Mouse (Mus musculus) Patski (cell line): ENCODE measurements around the gene Usp3. TPM values are rescaled to one million over a fixed set of nuclear protein-coding genes. Genes with fewer than 3 reads are reported as not detected.

ENCODE experiments used
- ATAC-seq: fragments of 100-300 bp; one replicate; pipeline ENCODE4 v1.8.0; 2021
- CTCF ChIA-PET: fragments of 350-600 bp; sonication (Branson Sonifier 250); formaldehyde crosslinking; loops from one replicate; lab custom pipeline; 2022; ENCODE audit warnings: inconsistent platforms; lab: Charles Lee
- POLR2A ChIA-PET: fragments of 350-600 bp; sonication (Branson Sonifier 250); formaldehyde crosslinking; loops from one replicate; lab custom pipeline; 2022; ENCODE audit warnings: antibody characterized with exemption, inconsistent platforms; lab: Charles Lee
- DNase-seq: peaks from one replicate; pipeline ENCODE4 v3.0.0-alpha.2; 2011; ENCODE audit warnings: low read depth, low spot score
- H3K27me3 ChIP-seq: fragments of 371-371 bp; one replicate; pipeline ENCODE4 v1.5.1; 2021
- CTCF ChIP-seq: fragments of 100-300 bp; IDR thresholded peaks from one replicate; pipeline ENCODE4 v1.5.1; 2021
- in situ Hi-C: fragments of 300-500 bp; cut with MboI; formaldehyde crosslinking; loops from 3 replicates; pipeline ENCODE4 v1.11.1; 2018; ENCODE audit warnings: low pct_unique_long_range_greater_than_20kb, mixed read lengths
- polyA plus RNA-seq: library from polyadenylated mRNA; unstranded; gene quantifications from one replicate; pipeline ENCODE4 v1.2.3, GENCODE M21; 2021

Usp3 gene
- polyA plus RNA-seq, 1 experiment from 2014 or later = 57.5 TPM

DNA sequence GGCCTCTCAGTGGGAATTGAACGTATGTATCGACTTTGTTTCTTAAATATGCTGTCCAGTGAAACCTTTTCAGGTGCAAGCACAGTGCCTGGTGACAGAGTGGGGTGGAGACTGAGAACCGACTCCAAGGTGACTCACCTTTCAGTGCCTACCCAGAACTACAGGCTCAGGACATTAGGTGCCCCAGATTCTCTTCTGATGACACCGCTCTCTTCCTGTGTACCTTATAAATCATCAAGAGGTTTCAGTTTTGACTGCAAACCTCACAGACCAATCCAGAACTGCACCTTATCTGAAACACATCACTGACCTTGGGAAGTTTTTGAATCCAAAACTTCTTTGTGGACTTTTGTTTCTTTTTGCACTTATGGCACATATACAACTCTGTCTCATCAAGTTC lies 72.6 kb downstream of the Usp3 start:
- ChIA-PET CTCF (no interaction called here), POLR2A (no interaction called here)
- no peaks in the 10 kb centered on the region for H3K27me3 ChIP-seq
- in situ Hi-C loops = no loop called here
- ATAC-seq (no peak), DNase-seq (no peak)
- no peak for TF ChIP-seq CTCF

DNA sequence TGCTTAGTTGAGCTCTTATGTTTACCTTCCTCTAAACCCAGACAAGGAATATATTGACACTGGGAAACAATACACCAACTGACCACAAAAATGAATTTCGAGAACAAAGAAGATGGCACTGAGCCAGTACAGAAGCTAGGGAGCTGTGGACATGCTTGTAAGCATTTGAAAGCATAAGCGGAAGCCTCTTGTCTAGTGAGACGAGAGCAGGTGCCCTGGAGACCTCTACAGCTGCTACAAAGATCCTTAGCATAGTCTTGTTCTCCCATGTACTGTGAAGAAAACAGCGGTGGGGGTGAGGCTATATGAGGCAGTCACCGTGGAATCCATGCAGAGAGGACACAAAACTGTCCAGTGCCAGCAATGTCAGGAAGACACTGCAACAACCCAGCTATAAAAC lies 74.0 kb downstream of the Usp3 start:
- no peaks in the 10 kb centered on the region for H3K27me3 ChIP-seq
- in situ Hi-C loops = loop anchor here (5.0 kb wide), 1 partner anchor 98 kb away; no protein-coding TSS in a partner anchor
- no peak for TF ChIP-seq CTCF
- ATAC-seq (no peak), DNase-seq (no peak)
- POLR2A ChIA-PET = no interaction called here
- CTCF ChIA-PET = interaction anchor here (1.5 kb wide), 1 partner anchor 103 kb away, joined by 3 read pairs; no protein-coding TSS in a partner anchor

DNA sequence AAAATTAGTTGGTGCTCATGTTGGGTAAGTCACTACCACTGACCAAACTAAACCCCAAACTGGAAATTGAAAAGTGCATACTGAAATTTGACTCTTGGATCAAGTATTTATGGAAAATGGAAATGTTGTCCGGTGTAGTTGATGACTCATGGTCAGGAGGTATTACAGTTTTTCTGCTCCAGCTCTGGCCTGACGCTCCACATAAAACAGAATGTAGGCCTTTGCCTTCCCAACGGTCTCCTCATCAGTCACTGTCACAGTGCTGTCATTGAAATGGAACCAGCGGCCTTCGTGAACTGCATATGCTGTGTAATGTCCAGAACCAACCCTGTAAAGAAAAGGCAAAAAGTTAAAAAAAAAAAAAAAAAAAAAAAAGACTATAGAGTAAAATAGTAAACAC lies 74.7 kb downstream of the Usp3 start:
- H3K27me3 ChIP-seq = no peaks in the 10 kb centered on the region
- no peak for DNase-seq
- no peak for TF ChIP-seq CTCF
- POLR2A ChIA-PET = no interaction called here
- in situ Hi-C loops = loop anchor here (5.0 kb wide), 1 partner anchor 99 kb away; no protein-coding TSS in a partner anchor
- ATAC-seq = no peak
- CTCF ChIA-PET = interaction anchor here (1.5 kb wide), 1 partner anchor 104 kb away, joined by 3 read pairs; no protein-coding TSS in a partner anchor

DNA sequence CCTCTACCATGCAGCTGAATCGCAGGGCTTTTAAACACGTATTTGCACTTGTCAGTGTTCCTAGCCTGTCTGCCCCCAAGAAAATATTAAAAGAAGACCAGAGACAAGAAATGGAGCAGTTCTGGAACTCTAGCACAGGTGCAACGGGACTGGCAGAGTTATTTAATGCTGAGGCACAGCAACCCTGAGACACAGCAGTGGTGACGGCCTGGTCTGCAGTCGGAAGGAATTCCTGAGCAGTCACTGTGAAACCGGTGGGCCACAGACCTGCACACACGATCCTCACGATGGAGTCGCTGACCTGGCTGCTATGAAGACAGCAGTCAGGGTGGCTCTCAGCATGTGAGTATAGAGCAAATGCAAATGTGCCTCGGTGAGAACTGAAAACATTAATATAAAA lies 75.2 kb downstream of the Usp3 start:
- ChIA-PET POLR2A (no interaction called here), CTCF (interaction anchor here (1.2 to 1.5 kb wide), 2 partner anchors 8 to 104 kb away, joined by 3 read pairs; no protein-coding TSS in a partner anchor)
- H3K27me3 ChIP-seq = no peaks in the 10 kb centered on the region
- in situ Hi-C loops = loop anchor here (5.0 kb wide), 1 partner anchor 100 kb away; no protein-coding TSS in a partner anchor
- DNase-seq (no peak), ATAC-seq (no peak)
- TF ChIP-seq CTCF = no peak

DNA sequence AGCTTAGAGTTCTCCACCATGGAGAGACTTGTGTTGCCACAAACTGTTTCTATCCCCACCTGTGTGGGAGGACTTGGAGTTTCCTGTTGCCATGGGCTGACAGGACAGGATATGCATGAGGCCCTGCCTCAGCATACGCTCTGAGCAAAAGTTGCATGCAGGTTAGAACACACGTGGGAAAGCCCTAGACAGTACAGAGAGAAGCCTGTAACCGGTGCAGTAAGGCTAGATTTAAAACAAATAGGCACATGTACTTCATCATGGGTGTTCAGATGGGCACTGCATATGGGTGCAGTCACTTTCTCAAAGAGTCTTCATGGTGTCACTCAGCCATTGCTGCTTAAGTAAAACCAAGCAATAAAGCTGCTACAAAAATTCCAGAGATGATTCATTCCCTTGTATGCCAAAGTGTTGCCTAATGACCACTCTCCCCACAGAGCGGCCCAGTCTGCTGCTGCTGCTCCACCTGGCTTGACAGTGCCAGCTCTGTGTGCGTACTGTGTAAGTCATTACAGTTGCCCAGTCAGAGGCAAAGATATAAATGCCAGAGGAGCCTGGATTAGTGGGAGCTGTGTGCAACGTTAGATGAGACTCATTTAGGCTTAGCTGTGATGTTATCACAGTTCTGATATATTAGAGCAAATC lies 76.5 kb downstream of the Usp3 start:
- CTCF ChIA-PET = interaction anchor here (0.8 to 1.2 kb wide), 2 partner anchors 9 to 59 kb away, joined by 3 read pairs; no protein-coding TSS in a partner anchor
- no peak for TF ChIP-seq CTCF
- DNase-seq = peak; percentile 75

DNA sequence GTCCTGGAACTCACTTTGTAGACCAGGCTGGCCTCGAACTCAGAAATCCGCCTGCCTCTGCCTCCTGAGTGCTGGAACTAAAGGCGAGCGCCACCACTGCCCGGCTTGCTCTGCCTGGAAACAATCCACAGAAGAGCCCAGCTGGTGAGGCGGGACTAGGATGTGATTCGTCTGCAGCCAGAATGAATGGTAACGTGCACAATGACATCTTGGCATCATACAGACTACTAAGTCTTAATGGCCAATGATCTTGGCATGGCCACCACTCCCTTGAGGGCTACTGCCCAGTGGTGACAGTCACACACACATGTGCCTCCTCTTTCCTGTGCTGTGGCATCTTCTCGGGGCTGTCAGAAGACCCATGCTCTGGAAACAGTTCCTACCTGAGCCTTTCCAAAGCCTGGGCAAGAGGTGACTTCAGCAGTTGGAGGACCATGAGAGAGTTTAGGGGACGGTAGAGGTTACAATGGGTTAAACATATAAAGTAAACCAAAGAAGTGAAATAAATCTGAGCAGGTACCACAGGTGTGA lies 77.2 kb downstream of the Usp3 start:
- no peak for DNase-seq
- ATAC-seq = no peak
- TF ChIP-seq CTCF = no peak
- H3K27me3 ChIP-seq = no peaks in the 10 kb centered on the region
- in situ Hi-C loops = loop anchor here (5.0 kb wide), 1 partner anchor 102 kb away; no protein-coding TSS in a partner anchor
- CTCF ChIA-PET = interaction anchor here (1.1 kb wide), 1 partner anchor 9 kb away, joined by 3 read pairs; no protein-coding TSS in a partner anchor
- POLR2A ChIA-PET = no interaction called here

More for the DNA sequence above, 76.5 kb downstream of the Usp3 start:
- no peaks in the 10 kb centered on the region for H3K27me3 ChIP-seq
- ATAC-seq = peak; percentile 64
- POLR2A ChIA-PET = no interaction called here
- in situ Hi-C loops = loop anchor here (5.0 kb wide), 1 partner anchor 101 kb away; no protein-coding TSS in a partner anchor

DNA sequence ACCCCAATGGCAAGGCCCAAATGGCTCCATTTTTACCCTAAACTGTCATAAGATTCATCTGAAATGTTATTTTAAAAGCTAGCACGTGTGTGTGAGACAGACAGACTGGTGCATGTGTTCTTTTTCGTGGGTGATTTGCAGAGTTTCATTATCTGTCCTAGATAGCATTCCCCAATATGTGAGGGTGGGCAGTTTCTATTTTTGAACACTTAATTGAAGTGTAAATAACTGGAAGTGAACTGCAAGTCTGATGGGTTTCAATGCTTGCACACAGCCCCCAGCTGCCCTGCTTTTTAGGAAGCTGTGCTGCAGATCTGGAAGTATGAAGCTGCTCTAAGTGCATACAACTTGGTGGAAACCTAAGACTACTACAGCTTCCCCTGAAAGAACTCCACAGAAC lies 77.8 kb downstream of the Usp3 start:
- TF ChIP-seq CTCF = no peak
- ATAC-seq (no peak), DNase-seq (no peak)
- in situ Hi-C loops = loop anchor here (5.0 kb wide), 1 partner anchor 102 kb away; no protein-coding TSS in a partner anchor
- ChIA-PET POLR2A (interaction anchor here (0.6 kb wide), 1 partner anchor 311 kb away, joined by 4 read pairs; no protein-coding TSS in a partner anchor), CTCF (interaction anchor here (1.1 to 1.2 kb wide), 2 partner anchors 8 to 97 kb away, joined by 3 to 4 read pairs; no protein-coding TSS in a partner anchor)
- H3K27me3 ChIP-seq = no peaks in the 10 kb centered on the region

DNA sequence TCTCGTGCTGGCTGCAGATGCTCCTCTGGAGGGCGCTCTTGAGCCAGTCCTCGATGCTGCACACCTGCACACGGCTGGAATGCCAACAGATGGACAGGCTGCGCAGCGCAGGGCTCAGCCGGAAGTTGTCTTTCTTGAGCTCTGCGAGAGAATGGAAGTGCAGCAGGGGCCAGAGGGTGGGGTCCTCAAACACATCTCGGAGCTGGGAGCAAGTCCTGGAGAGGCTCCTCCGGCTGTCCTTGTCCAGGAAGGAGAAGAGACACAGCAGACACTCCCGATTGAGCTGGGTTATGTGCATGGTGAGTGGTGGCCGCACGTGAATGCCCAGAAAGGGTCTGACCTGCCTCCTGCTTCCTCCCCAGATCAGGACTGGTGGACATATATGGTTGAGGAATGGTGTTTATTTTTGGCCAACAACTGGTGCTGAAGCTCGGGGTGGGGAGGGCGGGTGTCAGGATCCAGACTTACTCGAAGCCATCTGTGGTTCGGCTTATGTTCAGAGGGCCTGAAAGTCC lies 78.6 kb downstream of the Usp3 start, which contains the start of gene Fbxl22:
Gene Fbxl22, minus strand, starts transcription at position 338 of the 515 bp plus-strand sequence.
- POLR2A ChIA-PET = no interaction called here
- ATAC-seq (no peak), DNase-seq (no peak)
- TF ChIP-seq CTCF = no peak
- in situ Hi-C loops = no loop called here
- H3K27me3 ChIP-seq = no peaks in the 10 kb centered on the region
- CTCF ChIA-PET = interaction anchor here (0.7 to 1.2 kb wide), 3 partner anchors 7 to 97 kb away, joined by 3 to 4 read pairs (median 3); no protein-coding TSS in a partner anchor

DNA sequence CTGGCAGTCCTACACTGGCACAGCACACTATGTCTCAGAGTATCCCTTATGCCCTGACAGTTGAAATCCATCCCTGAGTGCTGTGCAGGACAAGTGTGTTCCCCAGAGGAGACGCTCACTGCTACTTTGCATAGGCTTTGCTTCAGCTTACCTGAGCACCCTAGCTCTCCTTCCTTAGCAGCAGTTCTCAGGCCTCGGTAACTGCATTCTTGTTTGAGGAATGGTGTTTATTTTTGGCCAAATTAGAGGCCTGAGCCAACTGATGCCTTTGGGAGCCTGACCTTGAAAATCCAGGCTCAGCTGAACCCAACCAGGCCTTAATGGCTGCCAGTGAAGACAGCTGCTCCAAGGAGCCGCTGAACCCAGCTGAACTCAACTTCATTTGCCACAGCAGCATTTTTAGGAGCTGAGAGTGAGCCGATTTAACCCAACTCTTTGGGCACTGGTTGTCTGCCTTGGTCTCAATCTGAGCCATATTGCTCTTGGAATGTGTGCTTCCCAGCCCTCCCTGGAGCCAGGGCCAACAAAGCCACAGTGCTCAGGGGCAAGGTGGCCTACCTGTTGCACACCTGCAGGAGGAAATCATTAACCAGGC lies 79.2 kb downstream of the Usp3 start:
- CTCF ChIA-PET = no interaction called here
- no peak for ATAC-seq
- POLR2A ChIA-PET = no interaction called here
- H3K27me3 ChIP-seq = no peaks in the 10 kb centered on the region
- in situ Hi-C loops = no loop called here
- TF ChIP-seq CTCF = no peak
- DNase-seq = no peak

DNA sequence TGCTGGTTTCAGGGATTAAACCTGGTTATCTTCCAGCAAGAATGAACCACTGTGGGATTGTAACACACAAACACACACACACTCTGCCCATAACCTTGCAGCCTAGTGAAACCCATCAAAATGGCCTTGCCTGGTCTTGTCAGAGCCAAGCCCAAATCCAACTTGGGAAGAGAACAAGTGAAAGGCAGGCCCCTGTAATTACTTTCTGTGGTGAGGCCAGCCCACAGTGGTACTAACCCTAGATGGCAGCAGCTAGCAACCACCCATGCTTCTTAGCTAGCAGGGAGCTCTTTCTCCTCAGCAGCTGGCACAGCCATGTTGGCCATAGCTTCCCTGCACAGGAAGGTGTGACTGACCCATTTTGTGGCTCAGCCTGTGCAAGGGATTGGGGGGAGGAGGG lies 79.8 kb downstream of the Usp3 start:
- DNase-seq (no peak), ATAC-seq (no peak)
- TF ChIP-seq CTCF = no peak
- no peaks in the 10 kb centered on the region for H3K27me3 ChIP-seq
- POLR2A ChIA-PET = interaction anchor here (1.0 kb wide), 1 partner anchor 48 kb away, joined by 3 read pairs; no protein-coding TSS in a partner anchor
- CTCF ChIA-PET = no interaction called here
- in situ Hi-C loops = no loop called here
